Mouse (Mus musculus) heart, embryonic 10.5 days (tissue): ENCODE measurements around the gene Inpp5a. TPM values are rescaled to one million over a fixed set of nuclear protein-coding genes. Genes with fewer than 3 reads are reported as not detected.

Source experiments
- DNase-seq: peaks from one replicate; pipeline ENCODE4 v3.0.0-alpha.2; 2017; ENCODE audit warnings: low spot score
- H3K27ac ChIP-seq: fragments of 300-500 bp; sonication (generic); 2 replicates; pipeline ENCODE4 v1.5.1; 2016; ENCODE audit warnings: mild to moderate bottlenecking
- H3K27me3 ChIP-seq: fragments of 300-500 bp; sonication (generic); 2 replicates; pipeline ENCODE4 v1.6.1; 2016; ENCODE audit warnings: mild to moderate bottlenecking; ENCODE audit not compliant: poor library complexity, insufficient read depth, severe bottlenecking
- H3K36me3 ChIP-seq: fragments of 300-500 bp; sonication (generic); 2 replicates; pipeline ENCODE4 v1.6.1; 2016; ENCODE audit warnings: mild to moderate bottlenecking, moderate library complexity
- H3K4me1 ChIP-seq: fragments of 300-500 bp; sonication (generic); 2 replicates; pipeline ENCODE4 v1.6.1; 2016; ENCODE audit warnings: mild to moderate bottlenecking
- H3K4me3 ChIP-seq: fragments of 300-500 bp; sonication (generic); 2 replicates; pipeline ENCODE4 v1.5.1; 2016; ENCODE audit warnings: mild to moderate bottlenecking, moderate library complexity
- H3K9me3 ChIP-seq: fragments of 300-500 bp; sonication (generic); 2 replicates; pipeline ENCODE4 v1.6.1; 2016; ENCODE audit warnings: mild to moderate bottlenecking, moderate library complexity
- WGBS: fragments of 180-500 bp; shearing (Covaris S2); methylation state at CpG from one replicate; pipeline ENCODE4 v1.1.7; 2016; 5-methylcytosine and 5-hydroxymethylcytosine counted together
- polyA plus RNA-seq: library from polyadenylated mRNA; unstranded; fragments of >200 nt; fragmentation: Nextera tagmentation; extraction: Ambion mirVana; gene quantifications from 2 replicates; pipeline ENCODE4 v1.2.1, GENCODE M21; 2016

Gene Inpp5a
- polyA plus RNA-seq, 1 experiment from 2014 or later: 46.9 TPM

DNA sequence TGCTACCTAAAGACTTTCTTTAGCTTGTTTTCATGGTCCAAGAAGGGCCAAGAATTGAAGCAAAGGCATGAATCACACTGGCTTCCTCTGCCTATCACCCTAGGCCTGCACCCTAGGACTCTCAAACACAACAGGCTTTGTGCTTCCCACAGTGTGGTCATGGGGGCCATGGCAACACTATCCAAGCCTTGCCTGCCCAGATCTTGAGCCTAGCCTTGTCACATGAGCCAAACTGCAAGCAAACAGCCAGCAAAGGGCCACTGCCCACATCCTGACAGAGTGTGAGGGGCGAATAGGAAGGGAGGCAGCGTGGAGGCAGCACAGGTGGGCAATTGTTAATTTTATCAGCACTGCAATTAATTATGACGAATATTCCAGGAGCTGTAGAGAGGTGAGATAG lies 183.8 kb downstream of the Inpp5a start:
- no peak for DNase-seq
- Histone ChIP-seq H3K27ac (no peak overlapping the region), H3K36me3 (peaks cover 71% of the 10 kb centered on the region), H3K27me3 (peaks cover 16% of the 10 kb centered on the region), H3K9me3 (no peaks in the 10 kb centered on the region), H3K4me1 (no peaks in the 10 kb centered on the region), H3K4me3 (no peak overlapping the region)
- WGBS: 68% methylated on average over 3 of the region's 3 CpGs

GRCm38 (mm10) chr7:139576064-139576686 lies 187.3 kb downstream of the Inpp5a start:
- H3K36me3 ChIP-seq: peaks cover 65% of the 10 kb centered on the region
- DNase-seq: no peak
- H3K4me1 ChIP-seq: peaks cover 6% of the 10 kb centered on the region
- peaks cover 51% of the 10 kb centered on the region for H3K27me3 ChIP-seq
- H3K4me3 ChIP-seq: no peak overlapping the region
- WGBS: 76% methylated on average over 16 of the region's 16 CpGs
- H3K9me3 ChIP-seq: no peaks in the 10 kb centered on the region
- no peak overlapping the region for H3K27ac ChIP-seq

DNA sequence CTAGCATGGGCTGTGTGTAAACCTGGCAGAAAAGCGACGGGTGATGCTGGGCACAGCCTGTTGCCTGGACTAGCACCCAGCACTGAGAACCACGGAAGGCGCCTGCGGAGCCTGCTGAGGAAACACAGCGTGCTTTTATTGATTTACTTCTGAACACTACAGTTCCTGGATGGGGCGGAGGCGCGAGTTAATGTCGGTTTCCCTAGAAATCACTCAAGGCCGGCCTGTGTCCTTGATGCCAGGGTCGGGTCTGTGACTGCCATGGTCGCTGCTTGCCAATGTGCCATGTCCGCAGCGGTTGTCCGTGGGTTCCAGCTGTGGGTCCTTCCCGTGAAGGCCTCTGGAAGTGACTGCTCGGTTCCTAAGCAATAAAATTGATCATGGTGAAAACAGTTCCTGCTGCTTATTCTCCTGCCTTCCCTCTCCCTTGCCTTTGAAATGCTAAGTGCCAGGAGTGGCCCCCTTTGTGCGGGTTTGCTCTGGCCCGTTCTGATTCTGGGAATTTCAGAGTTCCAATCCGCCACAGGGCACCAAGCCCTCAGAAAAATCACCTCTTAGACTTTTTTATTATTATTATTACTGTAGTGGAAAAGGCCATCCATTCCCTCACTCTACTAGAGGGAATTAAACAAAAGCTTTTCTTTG lies 190.5 kb downstream of the Inpp5a start:
- Histone ChIP-seq H3K4me3 (no peak overlapping the region), H3K27me3 (peaks cover 83% of the 10 kb centered on the region), H3K36me3 (peaks cover 50% of the 10 kb centered on the region), H3K9me3 (no peaks in the 10 kb centered on the region), H3K4me1 (peaks cover 26% of the 10 kb centered on the region), H3K27ac (no peak overlapping the region)
- whole genome bisulfite sequencing: 73% methylated on average over 21 of the region's 21 CpGs
- no peak for DNase-seq

GRCm38 (mm10) chr7:139580851-139581775 lies 192.2 kb downstream of the Inpp5a start:
- Histone ChIP-seq H3K4me3 (peak overlapping the region; percentile 60), H3K4me1 (peaks cover 28% of the 10 kb centered on the region), H3K27ac (no peak overlapping the region), H3K9me3 (no peaks in the 10 kb centered on the region), H3K27me3 (peaks cover 99% of the 10 kb centered on the region), H3K36me3 (peaks cover 33% of the 10 kb centered on the region)
- WGBS: 1% methylated on average over 78 of the region's 78 CpGs
- DNase-seq: no peak

DNA sequence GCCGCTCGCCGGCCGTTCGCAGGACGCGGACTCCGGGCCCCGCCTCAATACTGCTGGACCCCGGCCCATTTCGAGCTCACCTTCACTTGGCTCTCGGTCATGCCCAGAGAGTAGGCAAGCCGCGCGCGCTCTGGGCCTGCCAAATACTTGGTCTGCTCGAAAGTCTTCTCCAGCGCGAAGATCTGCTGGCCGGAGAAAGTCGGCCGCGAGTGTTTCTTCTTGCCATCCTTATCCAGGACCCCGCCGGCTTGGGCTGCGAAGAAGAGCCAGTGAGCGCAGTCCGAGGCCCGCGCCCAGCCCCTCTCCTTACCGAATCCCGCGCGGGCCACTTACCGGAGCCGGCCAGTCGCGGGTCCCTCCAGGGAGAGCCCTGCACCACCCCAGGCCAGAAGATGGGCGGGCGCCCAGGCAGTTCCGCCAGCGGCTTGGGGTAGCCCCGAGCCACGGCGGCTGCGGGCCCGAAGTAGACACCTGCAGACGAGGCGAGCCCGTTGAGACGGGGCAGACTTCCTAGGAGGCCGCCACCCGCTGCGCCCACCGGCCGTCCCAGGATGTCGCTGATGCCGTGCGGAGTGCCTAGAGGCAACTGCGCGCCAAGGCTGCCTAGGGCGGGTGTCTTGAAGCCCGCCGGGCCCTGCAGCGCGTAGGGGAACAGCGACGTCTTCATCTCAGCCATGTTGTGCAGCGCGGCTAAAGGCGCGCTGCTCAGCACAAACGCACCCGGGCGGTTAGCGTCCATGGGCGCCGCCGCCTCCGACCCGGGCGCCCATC lies 193.1 kb downstream of the Inpp5a start:
- Histone ChIP-seq H3K4me1 (peaks cover 28% of the 10 kb centered on the region), H3K9me3 (no peaks in the 10 kb centered on the region), H3K4me3 (peak overlapping the region; percentile 60), H3K27me3 (peaks cover 100% of the 10 kb centered on the region), H3K27ac (no peak overlapping the region), H3K36me3 (peaks cover 24% of the 10 kb centered on the region)
- WGBS: under 1% methylated on average over 82 of the region's 82 CpGs
- no peak for DNase-seq

- Histone ChIP-seq H3K27me3 (peaks cover 100% of the 10 kb centered on the region), H3K27ac (no peak within 1 kb of the TSS), H3K4me3 (peak within 1 kb of the TSS; percentile 60), H3K4me1 (peaks cover 28% of the 10 kb centered on the region), H3K9me3 (no peaks in the 10 kb centered on the region), H3K36me3 (peaks cover 18% of the 10 kb centered on the region)
- WGBS: under 1% methylated on average over 48 of the region's 56 CpGs
- no peak for DNase-seq
Measured at GRCm38 (mm10) chr7:139582595-139582994, 193.7 kb downstream of the Inpp5a start, which contains the start of gene Nkx6-2. TSS of gene Nkx6-2 (minus strand) at chr7:139582797.

DNA sequence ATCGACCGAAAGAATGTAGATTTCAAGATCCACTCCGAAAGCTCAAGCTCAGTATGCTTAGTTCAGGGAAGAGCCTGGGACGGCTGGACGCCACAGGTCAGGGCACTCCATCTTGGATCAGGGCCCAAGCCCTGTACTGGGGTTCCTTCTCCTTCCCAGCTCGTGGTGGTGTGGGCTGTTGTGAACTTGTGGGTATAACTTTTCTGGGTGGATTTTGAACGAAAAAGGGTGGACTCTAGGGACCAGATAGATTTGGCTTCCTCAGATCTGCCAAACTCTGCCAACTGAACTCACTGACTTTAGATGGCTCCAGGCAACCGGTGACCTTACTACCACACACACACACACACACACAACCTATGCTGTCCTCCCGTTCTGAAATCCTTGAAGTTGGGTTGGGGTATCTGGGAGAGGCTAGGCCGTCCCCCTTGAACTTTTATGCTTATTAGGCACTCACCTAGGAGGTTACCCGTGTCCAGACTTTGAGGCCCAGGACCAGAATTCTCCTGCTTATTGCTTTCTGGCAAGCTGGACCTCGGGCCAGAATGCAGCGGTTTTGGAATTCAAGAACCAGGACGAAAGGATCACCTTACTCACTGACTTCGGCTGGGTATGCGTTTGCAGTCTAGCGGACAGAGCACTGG lies 194.3 kb downstream of the Inpp5a start:
- H3K27ac ChIP-seq: no peak overlapping the region
- no peak for DNase-seq
- no peaks in the 10 kb centered on the region for H3K9me3 ChIP-seq
- H3K36me3 ChIP-seq: peaks cover 12% of the 10 kb centered on the region
- peak overlapping the region; percentile 60 for H3K4me3 ChIP-seq
- H3K27me3 ChIP-seq: peaks cover 100% of the 10 kb centered on the region
- peaks cover 28% of the 10 kb centered on the region for H3K4me1 ChIP-seq
- WGBS: 16% methylated on average over 17 of the region's 17 CpGs

- Histone ChIP-seq H3K4me1 (peaks cover 28% of the 10 kb centered on the region), H3K36me3 (peaks cover 1% of the 10 kb centered on the region; the same call in 1 of the 2 replicates), H3K9me3 (no peaks in the 10 kb centered on the region), H3K4me3 (peak overlapping the region; percentile 35), H3K27ac (no peak overlapping the region), H3K27me3 (peaks cover 100% of the 10 kb centered on the region)
- no peak for DNase-seq
- 2% methylated on average over 53 of the region's 53 CpGs for WGBS
Measured at GRCm38 (mm10) chr7:139584221-139585175, 195.6 kb downstream of the Inpp5a start.

DNA sequence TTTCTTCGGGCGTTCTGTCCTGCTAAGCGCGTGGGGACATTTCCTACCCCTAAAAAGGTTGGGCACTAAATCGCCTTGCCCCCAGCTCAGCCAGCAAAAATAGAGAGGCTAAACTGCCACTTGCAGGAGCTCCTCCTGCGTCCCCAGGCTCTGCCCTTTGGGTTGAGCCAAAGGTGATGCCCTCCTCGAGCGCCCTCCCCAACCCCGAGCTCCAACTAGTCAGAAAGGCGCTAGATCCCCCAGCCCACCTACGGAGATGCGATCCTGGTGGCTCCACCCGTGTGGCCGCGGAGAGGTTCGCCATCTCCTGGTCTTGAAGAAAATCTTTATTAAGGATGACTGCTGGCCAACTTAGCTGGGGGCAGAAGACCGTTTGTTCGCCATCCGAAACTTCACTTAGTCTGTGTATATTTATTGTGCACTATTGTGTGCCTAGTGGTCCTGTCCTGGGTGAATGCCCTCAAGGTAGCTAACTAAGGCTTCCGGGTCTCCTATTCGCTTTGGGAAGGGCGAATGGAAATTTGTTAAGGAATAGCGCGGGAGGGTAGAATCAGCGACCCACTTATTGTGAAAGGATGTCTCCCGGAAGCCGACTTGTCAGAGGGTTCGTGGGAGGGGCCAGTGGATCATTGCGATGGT lies 196.4 kb downstream of the Inpp5a start:
- Histone ChIP-seq H3K27me3 (peaks cover 100% of the 10 kb centered on the region), H3K4me3 (peak overlapping the region; percentile 5; the same call in 1 of the 2 replicates), H3K36me3 (no peaks in the 10 kb centered on the region), H3K4me1 (peaks cover 28% of the 10 kb centered on the region), H3K27ac (no peak overlapping the region), H3K9me3 (no peaks in the 10 kb centered on the region)
- 4% methylated on average over 29 of the region's 29 CpGs for WGBS
- DNase-seq: no peak

- no peak overlapping the region for H3K27ac ChIP-seq
- 45% methylated on average over 7 of the region's 7 CpGs for WGBS
- H3K9me3 ChIP-seq: no peaks in the 10 kb centered on the region
- DNase-seq: no peak
- H3K27me3 ChIP-seq: peaks cover 74% of the 10 kb centered on the region
- no peak overlapping the region for H3K4me3 ChIP-seq
- H3K4me1 ChIP-seq: peaks cover 5% of the 10 kb centered on the region; the same call in 1 of the 2 replicates
- no peaks in the 10 kb centered on the region for H3K36me3 ChIP-seq
Measured at GRCm38 (mm10) chr7:139587919-139588318, 199.0 kb downstream of the Inpp5a start.

- H3K4me1 ChIP-seq: no peaks in the 10 kb centered on the region; the same call in 1 of the 2 replicates
- H3K27me3 ChIP-seq: peaks cover 69% of the 10 kb centered on the region
- no peak overlapping the region for H3K4me3 ChIP-seq
- DNase-seq: no peak
- H3K27ac ChIP-seq: no peak overlapping the region
- H3K36me3 ChIP-seq: no peaks in the 10 kb centered on the region
- H3K9me3 ChIP-seq: no peaks in the 10 kb centered on the region
- WGBS: 35% methylated on average over 3 of the region's 3 CpGs
Measured at GRCm38 (mm10) chr7:139590302-139590701, 201.4 kb downstream of the Inpp5a start.
